Mouse (Mus musculus) intestine, embryonic 16.5 days (tissue): ENCODE results near the gene Slc6a4. TPM values are rescaled to one million over a fixed set of nuclear protein-coding genes. Genes with fewer than 3 reads are reported as not detected.

Experiments
- ATAC-seq: fragments of 200-750 bp; cut with Nextera tagmentation; 2 replicates; pipeline ENCODE4 v1.8.0; 2017; ENCODE audit warnings: moderate TSS enrichment, moderate library complexity
- H3K27ac ChIP-seq: fragments of 300-500 bp; sonication (generic); 2 replicates; pipeline ENCODE4 v1.5.1; 2014; ENCODE audit warnings: mild to moderate bottlenecking, low read length
- H3K27me3 ChIP-seq: fragments of 300-500 bp; sonication (generic); replicated peaks from 2 replicates; pipeline ENCODE4 v1.6.1; 2014; ENCODE audit warnings: low read length, control low read depth, mixed read lengths; ENCODE audit not compliant: control insufficient read depth, insufficient read depth
- H3K36me3 ChIP-seq: fragments of 300-500 bp; sonication (generic); 2 replicates; pipeline ENCODE4 v1.6.1; 2014; ENCODE audit warnings: low read length, control low read depth; ENCODE audit not compliant: control insufficient read depth, insufficient read depth
- H3K4me1 ChIP-seq: fragments of 300-500 bp; sonication (generic); 2 replicates; pipeline ENCODE4 v1.6.1; 2014; ENCODE audit warnings: low read length, control low read depth, mixed read lengths; ENCODE audit not compliant: control insufficient read depth, insufficient read depth
- H3K4me2 ChIP-seq: fragments of 300-500 bp; sonication (generic); 2 replicates; pipeline ENCODE4 v1.6.1; 2014; ENCODE audit warnings: low read depth, low read length, control low read depth
- H3K4me3 ChIP-seq: fragments of 300-500 bp; sonication (generic); 2 replicates; pipeline ENCODE4 v1.5.1; 2014; ENCODE audit warnings: mild to moderate bottlenecking, low read length
- H3K9ac ChIP-seq: fragments of 300-500 bp; sonication (generic); 2 replicates; pipeline ENCODE4 v1.6.1; 2014; ENCODE audit warnings: low read depth, low read length
- H3K9me3 ChIP-seq: fragments of 300-500 bp; sonication (generic); 2 replicates; pipeline ENCODE4 v1.6.1; 2016; ENCODE audit warnings: low read length, control low read depth; ENCODE audit not compliant: control insufficient read depth
- WGBS: fragments of 180-500 bp; shearing (Covaris S2); extraction: QIAGEN DNeasy Blood & Tissue Kit; methylation state at CpG from one replicate; pipeline ENCODE4 v1.1.7; 2014; 5-methylcytosine and 5-hydroxymethylcytosine counted together
- polyA plus RNA-seq: library from polyadenylated mRNA; unstranded; fragments of >200 nt; fragmentation: Nextera tagmentation; extraction: Ambion mirVana; gene quantifications from 2 replicates; pipeline ENCODE4 v1.2.1, GENCODE M21; 2015

Gene Slc6a4
- polyA plus RNA-seq, 1 experiment from 2014 or later = 24.4 TPM

DNA sequence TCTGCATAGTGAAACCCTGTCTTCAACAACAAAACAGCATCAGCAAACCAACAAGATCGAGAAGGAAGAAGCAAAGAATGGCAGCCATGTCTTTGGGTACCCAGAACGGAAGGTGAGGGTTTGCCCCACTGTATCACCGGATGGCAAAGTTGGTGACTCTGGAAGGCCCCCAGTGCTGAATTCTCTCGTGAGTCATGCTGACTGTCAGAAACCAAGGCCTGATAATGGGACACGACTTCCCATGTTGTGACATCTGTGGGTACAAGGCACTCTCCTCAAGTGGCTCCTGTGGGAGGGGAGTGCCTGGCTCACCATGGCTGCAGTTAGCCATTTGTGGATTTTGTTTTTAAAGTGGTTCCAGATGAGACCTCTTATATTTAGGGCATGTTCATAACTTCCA lies 7.6 kb upstream of the Slc6a4 start:
- WGBS = 78% methylated on average over 5 of the region's 5 CpGs
- Histone ChIP-seq H3K9me3 (no peaks in the 10 kb centered on the region), H3K27me3 (0 out of 2 replicates have a peak, but pooled peaks cover 7% of the 10 kb centered on the region), H3K9ac (no peak overlapping the region), H3K4me1 (no peaks in the 10 kb centered on the region), H3K4me3 (no peak overlapping the region), H3K27ac (no peak overlapping the region), H3K4me2 (no peak overlapping the region), H3K36me3 (peaks cover under 1% of the 10 kb centered on the region; the same call in 1 of the 2 replicates)
- ATAC-seq = no peak

DNA sequence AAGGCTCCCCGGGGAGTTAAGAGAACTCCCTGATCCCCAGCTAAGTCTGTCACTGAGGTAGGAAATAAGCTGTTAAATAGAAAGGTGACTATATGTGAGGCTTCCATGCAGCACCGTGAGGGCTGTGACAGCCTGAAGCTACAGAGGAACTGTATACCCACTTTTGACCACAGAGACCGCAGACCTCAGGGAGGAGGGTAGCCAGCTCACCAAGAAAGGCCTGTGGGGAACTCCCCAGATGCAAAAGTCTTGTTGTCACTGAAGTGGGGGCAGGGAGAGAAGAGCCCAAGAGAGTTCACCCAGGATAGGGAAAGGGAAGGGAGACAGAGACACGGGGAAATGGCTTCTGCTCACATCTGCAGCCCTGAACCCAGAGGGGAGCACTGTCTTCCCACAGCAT lies 5.5 kb upstream of the Slc6a4 start:
- H3K4me3 ChIP-seq = no peak overlapping the region
- ATAC-seq = no peak
- H3K9ac ChIP-seq = no peak overlapping the region
- 39% methylated on average over 4 of the region's 4 CpGs for WGBS
- peaks cover 7% of the 10 kb centered on the region; the same call in 1 of the 2 replicates for H3K4me1 ChIP-seq
- no peaks in the 10 kb centered on the region for H3K9me3 ChIP-seq
- H3K36me3 ChIP-seq = no peaks in the 10 kb centered on the region
- peaks cover 19% of the 10 kb centered on the region for H3K27me3 ChIP-seq
- H3K4me2 ChIP-seq = no peak overlapping the region
- no peak overlapping the region for H3K27ac ChIP-seq

DNA sequence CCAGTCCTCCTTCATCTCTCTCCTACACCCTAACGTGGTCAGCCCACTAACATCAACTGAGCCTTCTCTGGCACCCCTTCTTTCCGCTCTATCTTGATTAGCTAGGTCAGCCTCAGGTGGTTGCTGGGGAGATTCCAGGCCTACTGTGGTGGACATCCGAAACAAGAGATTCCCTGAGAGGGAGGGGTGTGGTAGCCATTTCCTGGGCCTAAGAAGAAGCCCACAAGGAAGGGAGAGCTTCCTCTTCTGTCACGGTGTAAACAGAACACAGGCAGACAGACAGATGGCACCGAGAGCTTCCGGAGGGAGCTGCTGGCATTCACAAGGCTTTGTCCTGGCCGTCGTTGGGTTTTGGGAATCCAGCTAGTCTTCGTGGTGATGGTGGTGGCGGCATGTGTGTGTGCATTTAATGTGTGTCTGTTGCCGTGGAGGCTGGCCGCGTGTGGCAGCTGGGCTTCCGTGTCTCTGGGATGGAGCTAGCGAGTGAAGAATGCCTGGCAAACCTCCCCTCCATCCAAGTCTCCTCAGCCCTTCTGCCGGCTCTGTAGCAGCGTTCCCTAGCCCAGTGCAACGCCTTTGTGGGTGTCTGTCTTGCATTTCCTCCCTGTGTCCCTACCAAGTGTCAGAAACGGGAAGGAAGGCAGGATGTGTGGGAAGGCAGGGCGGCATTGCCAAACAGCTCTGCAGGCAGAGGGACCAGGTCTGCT lies 2.3 kb upstream of the Slc6a4 start:
- no peaks in the 10 kb centered on the region for H3K9me3 ChIP-seq
- peaks cover 30% of the 10 kb centered on the region for H3K27me3 ChIP-seq
- H3K4me1 ChIP-seq = peaks cover 17% of the 10 kb centered on the region
- H3K27ac ChIP-seq = no peak overlapping the region
- 51% methylated on average over 20 of the region's 20 CpGs for WGBS
- ATAC-seq = no peak
- H3K4me2 ChIP-seq = no peak overlapping the region
- H3K4me3 ChIP-seq = no peak overlapping the region
- no peak overlapping the region for H3K9ac ChIP-seq
- H3K36me3 ChIP-seq = no peaks in the 10 kb centered on the region

DNA sequence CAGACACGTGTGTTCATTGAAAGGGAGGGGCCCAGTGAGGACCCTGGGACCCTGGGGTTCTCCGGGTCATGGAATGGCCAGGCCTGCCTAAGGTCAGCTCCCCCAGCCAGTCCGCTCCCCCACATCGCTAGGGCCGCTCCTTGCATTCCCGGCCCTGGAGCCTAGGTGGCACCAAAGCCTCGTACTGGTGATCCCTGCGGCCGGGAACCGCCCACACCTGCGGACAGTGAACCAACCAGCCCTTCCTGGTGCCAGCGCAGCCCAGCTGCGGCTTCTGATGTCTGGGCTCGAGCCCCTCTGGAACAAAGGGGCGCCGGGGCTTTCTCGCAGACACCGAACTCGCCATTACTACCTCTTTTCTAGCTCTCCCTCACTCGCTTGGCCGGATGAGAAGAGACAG lies 1.1 kb upstream of the Slc6a4 start:
- WGBS = under 1% methylated on average over 21 of the region's 21 CpGs
- Histone ChIP-seq H3K27ac (no peak overlapping the region), H3K27me3 (peaks cover 28% of the 10 kb centered on the region), H3K9me3 (no peaks in the 10 kb centered on the region), H3K4me2 (peak overlapping the region; percentile 98), H3K4me3 (peak overlapping the region; percentile 60), H3K36me3 (no peaks in the 10 kb centered on the region), H3K9ac (peak overlapping the region; percentile 60), H3K4me1 (peaks cover 19% of the 10 kb centered on the region)
- peak; percentile 83 for ATAC-seq

DNA sequence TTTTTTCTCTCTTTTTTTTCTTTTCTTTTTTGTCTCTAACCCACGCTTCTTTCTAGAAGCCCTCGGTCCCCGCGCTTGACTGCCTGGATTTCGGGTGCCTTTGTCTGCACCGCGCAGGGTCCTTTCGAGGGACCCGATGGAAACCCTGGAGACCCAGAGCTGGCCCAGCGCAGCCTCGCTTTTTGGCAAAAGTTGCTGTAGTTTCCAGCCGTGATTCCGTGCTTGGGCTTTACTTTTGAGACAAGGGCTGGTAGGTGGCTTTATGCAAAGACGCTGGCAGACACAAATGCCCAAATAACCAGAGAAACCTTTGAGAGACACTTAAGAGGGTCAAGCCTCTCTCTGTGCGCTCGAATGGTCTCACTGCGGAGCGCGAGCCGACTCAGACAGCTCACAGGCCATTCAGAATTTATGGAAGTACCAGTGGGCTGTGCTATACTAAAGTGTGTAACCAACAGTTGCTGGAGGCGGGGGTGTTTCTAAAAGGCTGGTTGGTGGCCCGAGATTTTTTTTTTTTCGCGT lies 363 bp downstream of the Slc6a4 start:
- 10% methylated on average over 24 of the region's 24 CpGs for WGBS
- Histone ChIP-seq H3K9me3 (no peaks in the 10 kb centered on the region), H3K27me3 (peaks cover 28% of the 10 kb centered on the region), H3K4me1 (peaks cover 22% of the 10 kb centered on the region), H3K36me3 (no peaks in the 10 kb centered on the region), H3K9ac (peak overlapping the region; percentile 42; the same call in 1 of the 2 replicates), H3K4me2 (peak overlapping the region; percentile 98), H3K4me3 (peak overlapping the region; percentile 60), H3K27ac (no peak overlapping the region)
- no peak for ATAC-seq

DNA sequence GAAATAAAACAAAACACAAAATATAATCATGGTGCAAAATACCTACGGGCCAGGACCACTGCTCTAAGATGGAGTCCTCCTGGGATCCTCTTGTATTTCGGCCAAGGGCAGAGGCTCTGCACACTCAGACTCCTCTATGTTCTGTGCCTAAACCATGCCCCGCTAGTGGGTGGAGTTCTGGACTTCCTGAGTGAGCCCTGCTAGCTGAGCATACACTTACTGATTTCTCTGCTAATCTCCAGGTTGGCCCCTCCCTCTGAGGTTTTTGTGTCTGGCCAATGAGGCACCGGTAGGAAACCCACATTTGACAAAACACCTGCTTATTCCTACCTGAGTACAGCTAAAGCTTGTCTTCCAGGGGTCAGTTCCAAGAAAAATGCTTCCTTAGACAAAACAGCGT lies 2.3 kb downstream of the Slc6a4 start:
- Histone ChIP-seq H3K4me2 (no peak overlapping the region), H3K27ac (no peak overlapping the region), H3K36me3 (no peaks in the 10 kb centered on the region), H3K9me3 (no peaks in the 10 kb centered on the region), H3K9ac (no peak overlapping the region), H3K27me3 (peaks cover 24% of the 10 kb centered on the region), H3K4me1 (peaks cover 22% of the 10 kb centered on the region), H3K4me3 (no peak overlapping the region)
- no peak for ATAC-seq
- WGBS = 62% methylated on average over 5 of the region's 5 CpGs

DNA sequence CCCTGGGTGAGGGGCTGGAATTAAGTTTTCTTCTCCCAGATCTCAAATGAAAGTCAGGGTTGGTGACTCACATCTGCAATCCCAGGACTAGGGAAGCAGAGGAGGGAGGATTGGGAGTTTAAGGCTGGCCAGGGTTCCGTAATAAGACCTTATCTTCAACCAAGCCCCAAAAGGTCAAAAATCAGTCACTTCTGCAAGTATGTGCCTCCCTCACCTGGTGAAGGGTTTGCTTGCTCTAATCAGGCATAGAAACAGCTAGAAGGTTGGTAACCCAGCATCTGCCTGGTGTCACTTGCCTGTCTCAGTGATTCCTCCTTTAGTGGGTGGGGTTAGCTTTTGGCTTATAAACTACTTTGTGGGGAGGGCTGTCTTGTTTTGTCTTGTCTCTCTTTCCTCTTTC lies 4.0 kb downstream of the Slc6a4 start:
- Histone ChIP-seq H3K27me3 (peaks cover 13% of the 10 kb centered on the region; the same call in 1 of the 2 replicates), H3K4me3 (no peak overlapping the region), H3K27ac (no peak overlapping the region), H3K9ac (no peak overlapping the region), H3K36me3 (no peaks in the 10 kb centered on the region), H3K9me3 (no peaks in the 10 kb centered on the region), H3K4me1 (peaks cover 21% of the 10 kb centered on the region), H3K4me2 (no peak overlapping the region)
- ATAC-seq = peak; percentile 34
- 46% methylated on average over 1 of the region's 1 CpGs for WGBS

DNA sequence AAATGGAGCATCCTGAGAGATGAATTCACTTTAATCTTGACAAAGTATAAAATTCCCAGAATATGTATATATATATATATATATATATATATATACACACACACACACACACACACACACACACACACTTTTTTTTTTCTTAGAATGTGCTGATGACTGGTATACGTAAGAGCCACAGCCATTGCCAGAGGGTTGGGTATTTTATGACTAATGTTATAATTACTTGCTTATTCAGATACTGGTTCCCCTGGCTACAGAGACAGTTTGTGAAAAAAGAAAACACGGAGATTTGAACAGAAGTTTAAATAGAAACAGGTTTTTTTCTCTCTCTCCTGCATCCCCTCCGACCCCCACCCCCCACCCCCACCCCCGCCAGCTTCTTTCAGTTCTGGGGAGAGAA lies 7.5 kb downstream of the Slc6a4 start:
- WGBS = 38% methylated on average over 4 of the region's 4 CpGs
- peaks cover 11% of the 10 kb centered on the region for H3K4me1 ChIP-seq
- H3K36me3 ChIP-seq = no peaks in the 10 kb centered on the region
- H3K27ac ChIP-seq = no peak overlapping the region
- H3K9ac ChIP-seq = no peak overlapping the region
- H3K4me3 ChIP-seq = no peak overlapping the region
- no peaks in the 10 kb centered on the region for H3K27me3 ChIP-seq
- no peak overlapping the region for H3K4me2 ChIP-seq
- no peaks in the 10 kb centered on the region for H3K9me3 ChIP-seq
- no peak for ATAC-seq

DNA sequence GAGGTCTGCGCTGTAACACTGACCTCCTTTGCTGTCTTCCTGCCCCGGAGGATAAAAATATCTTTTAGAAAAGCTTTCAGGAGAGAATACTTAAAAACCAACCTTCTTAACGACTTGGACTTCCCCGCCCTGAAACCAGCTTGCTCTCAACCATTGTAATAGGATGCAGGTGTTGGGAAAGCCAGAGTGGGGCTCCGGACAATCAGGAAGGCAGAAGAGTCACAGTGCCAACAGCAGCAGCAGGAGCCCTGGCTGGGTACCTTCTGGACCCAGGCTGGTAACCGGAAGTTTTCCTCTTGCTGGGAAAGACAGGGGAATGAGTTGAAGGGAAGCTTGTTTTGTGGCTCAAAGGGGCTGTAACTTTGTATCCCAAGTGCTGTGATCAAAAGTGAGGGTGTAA lies 8.2 kb downstream of the Slc6a4 start:
- no peaks in the 10 kb centered on the region for H3K9me3 ChIP-seq
- no peak overlapping the region for H3K27ac ChIP-seq
- no peak overlapping the region for H3K4me2 ChIP-seq
- no peaks in the 10 kb centered on the region for H3K27me3 ChIP-seq
- H3K4me1 ChIP-seq = peaks cover 11% of the 10 kb centered on the region
- no peak overlapping the region for H3K4me3 ChIP-seq
- WGBS = 41% methylated on average over 6 of the region's 6 CpGs
- no peak for ATAC-seq
- no peaks in the 10 kb centered on the region for H3K36me3 ChIP-seq
- no peak overlapping the region for H3K9ac ChIP-seq
